Mouse (Mus musculus) lung, postnatal 10 days (tissue): ENCODE measurements at regions not wholly inside any gene's neighbourhood (a gene's known extent, or its start where the extent isn't known, plus 50 kb on each side); places are given as distances from the start of the nearest gene placed in this dataset.

ENCODE experiments used
- DNase-seq: peaks from one replicate; pipeline ENCODE4 v3.0.0; 2021

GRCm38 (mm10) chr17:45341573-45341972 lies 92.0 kb downstream of the Cdc5l start:
- no peak for DNase-seq

DNA sequence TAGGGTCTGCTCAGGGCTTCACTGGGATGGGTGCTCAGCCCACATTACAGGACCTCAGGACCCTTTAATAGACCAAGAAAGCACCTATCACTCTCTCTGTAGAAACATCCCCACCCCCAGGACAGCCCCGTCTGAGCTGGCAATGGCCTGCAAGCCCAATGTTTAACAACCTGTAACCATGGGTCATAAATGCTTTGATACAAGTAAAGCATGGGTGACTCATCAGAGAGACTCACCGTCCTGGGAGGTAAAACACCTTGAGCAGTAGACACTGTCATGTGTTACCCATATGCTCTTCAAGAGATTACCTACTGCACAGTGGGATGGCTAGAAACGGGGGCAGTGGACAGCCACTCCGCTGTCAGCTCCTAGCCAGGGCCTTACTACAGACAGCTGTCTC lies 92.7 kb downstream of the Cdc5l start:
- DNase-seq = no peak

GRCm38 (mm10) chr17:45339226-45339625 lies 94.3 kb downstream of the Cdc5l start:
- DNase-seq = no peak

GRCm38 (mm10) chr17:45338086-45338485 lies 95.5 kb downstream of the Cdc5l start:
- no peak for DNase-seq

DNA sequence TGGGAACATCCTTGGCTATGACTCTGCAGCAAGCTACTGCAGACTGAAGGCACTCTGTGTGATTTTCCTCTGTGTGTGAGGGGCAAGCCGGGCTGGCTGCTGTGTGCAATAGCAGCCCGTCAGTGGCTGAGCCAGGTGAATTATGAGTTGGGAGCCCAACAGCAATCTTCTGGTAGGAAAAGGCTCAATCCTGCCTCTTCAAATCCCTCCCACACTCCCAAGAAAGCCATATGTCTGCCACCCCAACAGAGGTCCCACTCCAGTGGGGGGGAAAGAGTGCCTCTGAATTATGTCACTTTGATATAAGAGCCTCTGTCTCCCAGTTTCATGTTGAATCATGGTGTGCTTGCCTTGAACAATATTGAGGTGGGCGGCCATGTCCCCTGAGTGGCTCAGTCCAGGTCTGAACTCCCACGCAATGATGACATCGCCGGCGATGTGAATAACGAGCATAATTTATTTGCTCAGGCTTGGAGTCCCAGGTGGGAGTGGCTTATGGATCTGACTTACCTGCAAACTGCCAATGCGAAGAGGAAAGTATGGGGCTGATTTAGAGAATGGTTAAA lies 97.9 kb downstream of the Cdc5l start:
- no peak for DNase-seq

- DNase-seq = peak; percentile 14
Measured at GRCm38 (mm10) chr17:45334732-45335381, 98.7 kb downstream of the Cdc5l start.

GRCm38 (mm10) chr17:45332321-45332720 lies 101.2 kb downstream of the Cdc5l start:
- DNase-seq = no peak

- no peak for DNase-seq
Measured at GRCm38 (mm10) chr17:45329241-45329640, 104.3 kb downstream of the Cdc5l start.

DNA sequence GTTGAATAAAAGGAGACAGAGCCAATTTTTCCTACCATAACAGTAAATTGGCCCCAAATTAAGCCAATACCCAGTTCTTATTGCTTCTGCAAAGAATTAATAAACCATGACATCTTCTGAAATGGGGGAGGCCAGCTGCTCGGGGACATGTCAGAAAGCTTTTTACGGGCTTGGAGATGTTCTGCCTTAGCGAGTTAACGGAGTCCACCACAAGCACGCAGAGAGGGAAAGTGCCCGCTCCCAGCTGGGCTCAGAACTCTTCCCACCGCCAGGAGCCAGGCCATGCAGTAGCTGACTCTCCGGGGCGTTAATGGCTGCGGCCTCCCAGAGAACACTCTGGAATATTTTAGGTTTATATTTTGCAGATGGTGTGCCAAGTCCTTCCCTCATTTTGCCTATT lies 106.8 kb downstream of the Cdc5l start:
- DNase-seq = no peak

GRCm38 (mm10) chr17:45326173-45326572 lies 107.4 kb downstream of the Cdc5l start:
- no peak for DNase-seq

- no peak for DNase-seq
Measured at GRCm38 (mm10) chr17:45322842-45323241, 110.7 kb downstream of the Cdc5l start.

- DNase-seq = no peak
Measured at GRCm38 (mm10) chr17:45320074-45320473, 113.5 kb downstream of the Cdc5l start.

DNA sequence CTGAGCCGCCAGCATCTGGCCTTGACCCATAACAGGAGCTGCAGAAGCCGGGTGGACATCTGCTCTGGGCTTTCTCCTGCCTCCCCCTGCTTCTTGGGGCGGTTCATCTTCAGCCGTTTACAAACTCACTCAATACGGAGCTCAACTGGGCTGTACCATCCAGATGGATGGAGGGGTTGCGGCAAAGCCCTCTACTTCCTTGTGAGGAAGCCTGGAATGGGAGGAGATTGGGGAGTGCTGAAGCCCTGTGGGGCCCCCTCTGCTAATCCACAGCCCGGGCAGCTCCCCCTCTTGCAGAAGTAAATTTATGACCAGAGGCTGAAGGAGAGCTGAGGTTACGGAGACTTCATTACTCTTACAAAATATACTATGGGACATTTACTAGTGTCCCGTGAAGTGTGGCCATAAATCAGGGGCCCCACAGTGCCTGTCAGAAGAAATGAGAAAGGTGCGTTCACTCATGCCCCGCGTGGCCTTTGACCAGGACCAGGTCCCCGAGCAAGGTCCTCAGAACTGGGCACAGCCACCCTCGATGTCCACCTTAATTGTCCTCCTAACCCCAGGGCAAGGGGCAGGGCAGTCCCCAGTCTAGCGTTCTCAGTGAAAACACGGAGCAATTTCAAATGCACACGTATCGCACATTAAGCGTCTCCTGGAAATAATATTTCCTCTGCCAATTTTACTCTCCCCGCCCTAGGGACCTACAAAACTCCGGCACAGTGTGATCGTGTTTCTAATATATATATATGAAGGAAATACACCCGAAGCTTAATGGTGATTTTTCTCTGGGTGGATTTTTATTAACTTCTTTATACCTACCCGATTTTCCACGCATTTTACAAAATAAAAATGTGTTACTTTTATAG lies 115.1 kb downstream of the Cdc5l start:
- peak; percentile 12 for DNase-seq

- DNase-seq = peak; percentile 82
Measured at GRCm38 (mm10) chr17:45312510-45313266, 120.8 kb downstream of the Cdc5l start.

GRCm38 (mm10) chr17:45306506-45306905 lies 127.0 kb downstream of the Cdc5l start:
- peak; percentile 36 for DNase-seq

DNA sequence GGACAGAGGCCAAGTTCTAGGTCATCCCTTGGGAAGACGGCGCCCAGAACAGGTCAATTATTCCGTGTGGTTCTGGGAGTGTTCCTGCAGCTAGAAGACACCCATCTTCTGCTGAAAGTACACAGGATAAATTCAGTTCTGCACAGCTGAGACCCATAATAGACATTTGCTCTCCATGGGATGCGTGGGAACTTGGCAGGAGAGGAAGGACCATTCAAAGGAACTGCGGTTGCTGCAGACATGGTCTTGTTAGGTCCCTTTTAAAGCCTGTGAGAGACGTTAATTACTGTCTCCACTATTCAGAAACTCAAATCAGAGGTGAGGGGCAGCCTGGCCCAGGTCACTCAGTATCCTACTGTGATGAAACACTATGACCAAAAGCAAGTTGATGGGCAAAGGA lies 130.4 kb downstream of the Cdc5l start:
- no peak for DNase-seq

GRCm38 (mm10) chr17:45298355-45298754 lies 135.2 kb downstream of the Cdc5l start:
- no peak for DNase-seq

GRCm38 (mm10) chr17:45297860-45298259 lies 135.7 kb downstream of the Cdc5l start:
- no peak for DNase-seq

- DNase-seq = no peak
Measured at GRCm38 (mm10) chr17:45296363-45296762, 137.2 kb downstream of the Cdc5l start.

DNA sequence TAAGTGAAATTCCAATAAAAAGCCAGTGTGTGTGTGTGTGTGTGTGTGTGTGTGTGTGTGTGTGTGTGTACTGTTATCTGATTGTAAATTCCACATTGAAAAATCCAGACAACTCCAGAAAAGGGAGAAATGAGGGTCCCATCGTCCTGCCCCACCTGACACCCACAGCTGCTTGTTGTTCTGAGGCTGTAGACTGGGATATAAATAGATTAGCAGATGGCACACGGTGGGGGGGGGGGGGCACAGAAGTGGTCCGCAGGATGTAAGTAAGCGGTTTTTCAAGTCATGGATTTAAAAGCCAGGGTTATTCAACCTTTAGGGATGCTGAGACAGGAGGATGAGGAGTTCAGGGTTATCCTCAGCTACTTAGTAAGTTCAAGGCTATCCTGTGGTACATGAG lies 138.7 kb downstream of the Cdc5l start:
- no peak for DNase-seq

DNA sequence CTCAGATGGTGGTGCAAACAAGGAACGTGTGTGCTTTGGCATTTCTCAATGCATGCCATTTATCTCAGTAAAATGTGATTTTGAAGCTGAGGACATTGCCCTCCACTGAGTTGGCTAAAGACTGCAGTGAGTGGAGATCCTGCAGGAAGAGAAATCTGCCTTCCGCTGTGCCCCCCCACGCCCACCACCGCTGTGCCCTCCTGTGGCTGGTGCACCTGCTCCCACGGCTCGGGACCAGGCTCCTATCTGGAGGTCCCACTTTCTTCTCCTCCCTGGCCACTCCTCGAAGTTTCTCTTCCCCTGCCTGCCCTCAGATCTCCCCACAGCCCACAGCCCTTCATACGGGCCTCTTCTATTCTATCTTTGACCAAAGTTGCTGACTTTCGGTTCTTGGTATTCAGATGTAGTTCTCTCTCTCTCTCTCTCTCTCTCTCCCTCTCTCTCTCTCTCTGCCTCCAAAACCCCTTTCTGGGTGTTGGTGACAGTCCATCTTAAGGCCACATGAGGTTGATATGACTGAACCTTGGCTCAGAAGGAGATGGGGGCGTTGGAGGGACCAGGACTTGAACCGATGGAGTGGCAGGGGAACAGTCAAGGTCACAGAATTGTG lies 139.2 kb downstream of the Cdc5l start:
- DNase-seq = no peak

DNA sequence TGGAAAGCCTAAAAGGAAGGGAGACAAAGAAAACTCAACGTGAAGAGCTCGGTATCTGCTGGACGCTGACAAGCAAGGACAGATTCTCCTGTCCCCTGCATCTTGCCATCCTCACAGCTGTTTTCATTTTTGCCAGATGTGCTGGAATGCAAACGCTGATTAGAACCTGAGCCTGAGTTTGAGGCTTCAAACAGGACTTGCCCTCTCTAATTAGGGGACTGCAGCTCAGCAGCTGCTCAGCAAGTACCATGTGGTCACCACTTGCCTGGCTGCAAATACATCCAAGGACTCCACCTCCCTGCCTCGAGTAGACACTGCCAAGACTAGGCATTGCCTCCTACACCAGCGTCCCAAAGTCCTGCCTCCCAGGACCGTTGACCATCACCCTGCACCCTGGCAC lies 140.7 kb downstream of the Cdc5l start:
- DNase-seq = no peak

DNA sequence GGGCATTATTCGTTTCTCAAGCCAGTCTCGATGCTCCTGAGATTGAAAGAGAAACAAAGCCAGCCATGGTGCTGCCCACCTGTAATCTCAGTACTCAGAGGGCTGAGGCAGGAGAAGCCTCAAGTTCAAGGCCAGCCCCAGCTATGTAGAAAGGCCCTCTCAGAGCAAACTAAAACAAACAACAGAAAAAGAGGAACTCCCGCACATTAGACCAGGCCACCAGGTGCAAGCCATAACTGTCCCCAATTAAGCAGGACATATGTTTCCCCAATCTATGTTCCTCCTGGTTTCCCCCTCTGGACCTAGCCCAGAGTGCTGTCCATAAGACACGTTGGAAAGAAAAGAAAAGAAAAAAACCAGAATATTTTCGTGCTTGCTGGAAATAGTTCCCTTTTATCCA lies 142.5 kb downstream of the Cdc5l start:
- DNase-seq = no peak
